Mouse (Mus musculus): ENCODE results near the gene Slc35g3. TPM values are rescaled to one million over a fixed set of nuclear protein-coding genes. Genes with fewer than 3 reads are reported as not detected.
A peak's percentile ranks its signal among the peaks of the same experiment; 100 is the strongest.

Gene Slc35g3
- polyA plus RNA-seq, 1 experiment = 0.16 TPM

DNA sequence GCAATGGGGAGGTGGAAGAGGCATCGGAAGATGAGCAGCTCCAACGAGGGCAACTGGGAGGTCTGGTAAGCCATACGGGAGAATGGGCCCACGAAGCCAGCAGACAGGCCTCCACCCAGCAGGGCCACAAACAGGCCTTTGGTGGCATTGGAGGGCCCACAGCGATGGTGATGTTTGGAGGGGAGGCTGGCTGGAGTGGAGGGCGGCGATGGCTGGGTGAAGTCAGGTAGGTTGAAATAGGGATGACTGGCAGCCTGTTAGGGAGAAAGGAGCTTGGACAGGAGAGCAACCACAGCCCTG is 917 bp downstream of the Slc35g3 start:
- H3K27ac ChIP-seq (ENCODE audit: insufficient read depth, low read depth, low read length) = no peak overlapping the region
- no peaks in the 10 kb centered on the region for H3K27me3 ChIP-seq (ENCODE audit: control insufficient read depth, insufficient read depth, low read length)
- TF ChIP-seq POLR2A (IDR thresholded peaks at IDR 0.05; ENCODE audit: low read depth, low read length) = no peak
- no peak for TF ChIP-seq CTCF (IDR thresholded peaks at IDR 0.05; ENCODE audit: extremely low read depth, insufficient read length, insufficient replicate concordance, low read depth, low read length)
- H3K4me1 ChIP-seq (ENCODE audit: control insufficient read depth, insufficient read depth, insufficient read length, low read length) = peaks cover 8% of the 10 kb centered on the region
- no peak overlapping the region for H3K4me3 ChIP-seq (ENCODE audit: low read depth, low read length)
- 0 out of 2 replicates have a peak, but pooled peaks cover 1% of the 10 kb centered on the region for H3K36me3 ChIP-seq (ENCODE audit: control insufficient read depth, insufficient read depth, low read length)
- whole genome bisulfite sequencing = 95% methylated on average over 7 of the region's 7 CpGs

- Histone ChIP-seq H3K27me3 (ENCODE audit: control insufficient read depth, insufficient read depth, low read length) (no peaks in the 10 kb centered on the region), H3K4me1 (ENCODE audit: control insufficient read depth, insufficient read depth, insufficient read length, low read length) (peaks cover 8% of the 10 kb centered on the region), H3K4me3 (ENCODE audit: low read depth, low read length) (no peak overlapping the region), H3K27ac (ENCODE audit: insufficient read depth, low read depth, low read length) (no peak overlapping the region), H3K36me3 (ENCODE audit: control insufficient read depth, insufficient read depth, low read length) (0 out of 2 replicates have a peak, but pooled peaks cover 1% of the 10 kb centered on the region)
- TF ChIP-seq CTCF (IDR thresholded peaks at IDR 0.05; ENCODE audit: extremely low read depth, insufficient read length, insufficient replicate concordance, low read depth, low read length) = no peak
- TF ChIP-seq POLR2A (IDR thresholded peaks at IDR 0.05; ENCODE audit: low read depth, low read length) = no peak
- 83% methylated on average over 14 of the region's 14 CpGs for WGBS
Observed at GRCm38 (mm10) chr11:69760160-69760900, 1.4 kb downstream of the Slc35g3 start.

DNA sequence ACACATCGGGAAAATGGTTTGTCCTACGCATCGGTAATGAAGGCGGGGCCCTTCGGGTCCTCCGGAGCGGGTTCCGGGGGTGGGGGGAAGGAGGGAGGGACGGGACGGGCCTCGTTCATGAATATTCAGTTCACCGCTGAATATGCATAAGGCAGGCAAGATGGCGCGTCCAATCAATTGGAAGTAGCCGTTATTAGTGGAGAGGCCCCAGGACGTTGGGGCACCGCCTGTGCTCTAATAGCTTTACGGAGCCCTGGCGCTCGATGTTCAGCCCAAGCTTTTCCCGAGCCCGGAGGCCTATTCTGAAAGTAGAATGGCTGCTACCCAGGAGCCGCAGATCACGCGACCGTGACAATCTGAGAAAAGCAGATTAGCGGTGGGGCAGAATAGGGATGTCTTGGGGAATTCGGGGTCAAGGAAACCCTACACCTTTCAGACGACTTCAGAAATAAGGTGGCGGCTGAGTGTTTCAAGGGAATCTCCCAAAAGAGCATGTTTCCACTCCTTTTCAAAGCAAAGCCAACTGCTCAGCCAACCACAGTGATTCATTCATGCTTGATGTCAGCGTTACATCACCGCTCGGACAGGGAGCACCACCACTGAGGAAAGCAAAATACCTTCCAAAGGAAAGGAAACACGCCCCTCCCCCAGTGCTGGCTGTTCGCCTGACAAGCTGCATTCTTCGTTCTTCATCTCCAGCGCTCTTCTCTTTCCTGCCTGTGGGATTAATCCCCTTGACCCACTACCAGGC is 2.6 kb downstream of the Slc35g3 start:
- TF ChIP-seq POLR2A (IDR thresholded peaks at IDR 0.05; ENCODE audit: low read depth, low read length) (peak; percentile 92; the same call in 1 of the 2 replicates), CTCF (IDR thresholded peaks at IDR 0.05; ENCODE audit: extremely low read depth, insufficient read length, insufficient replicate concordance, low read depth, low read length) (no peak)

DNA sequence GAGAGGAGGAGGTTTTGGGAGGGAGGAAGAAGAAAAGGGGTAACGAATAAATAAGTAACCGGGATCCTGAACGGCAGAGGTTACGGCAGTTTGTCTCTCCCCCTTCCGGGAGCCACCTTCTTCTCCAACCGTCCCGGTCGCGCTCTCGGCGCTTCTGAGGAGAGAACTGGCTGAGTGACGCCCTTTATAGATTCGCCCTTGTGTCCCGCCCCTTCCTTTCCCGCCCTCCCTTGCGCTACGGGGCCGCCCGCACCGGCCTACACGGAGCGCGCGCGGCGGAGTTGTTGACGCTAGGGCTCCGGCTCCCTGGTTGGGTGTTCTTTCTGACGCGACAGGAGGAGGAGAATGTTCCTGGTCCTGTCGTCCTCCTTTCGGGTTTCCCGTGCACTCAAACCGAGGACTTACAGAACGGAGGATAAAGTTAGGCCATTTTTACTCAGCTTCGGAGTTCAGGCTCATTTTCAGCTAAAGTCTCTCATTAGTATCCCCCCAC is 3.2 kb downstream of the Slc35g3 start, which contains the start of gene Polr2a:
Gene Polr2a (minus strand): TSS at position 160 of the 493 bp plus-strand sequence.
- 0 out of 2 replicates have a peak, but pooled peaks cover 1% of the 10 kb centered on the region for H3K36me3 ChIP-seq (ENCODE audit: control insufficient read depth, insufficient read depth, low read length)
- WGBS = under 1% methylated on average over 35 of the region's 36 CpGs
- peaks cover 7% of the 10 kb centered on the region for H3K4me1 ChIP-seq (ENCODE audit: control insufficient read depth, insufficient read depth, insufficient read length, low read length)
- peak within 1 kb of the TSS; percentile 62 for H3K4me3 ChIP-seq (ENCODE audit: low read depth, low read length)
- H3K27ac ChIP-seq (ENCODE audit: insufficient read depth, low read depth, low read length) = peak within 1 kb of the TSS; percentile 98
- peak; percentile 100 for TF ChIP-seq POLR2A (IDR thresholded peaks at IDR 0.05; ENCODE audit: low read depth, low read length)
- TF ChIP-seq CTCF (IDR thresholded peaks at IDR 0.05; ENCODE audit: extremely low read depth, insufficient read length, insufficient replicate concordance, low read depth, low read length) = no peak
- no peaks in the 10 kb centered on the region for H3K27me3 ChIP-seq (ENCODE audit: control insufficient read depth, insufficient read depth, low read length)

More for the DNA sequence above, 2.6 kb downstream of the Slc35g3 start:
- WGBS = under 1% methylated on average over 37 of the region's 37 CpGs
- peak overlapping the region; percentile 98 for H3K27ac ChIP-seq (ENCODE audit: insufficient read depth, low read depth, low read length)
- H3K36me3 ChIP-seq (ENCODE audit: control insufficient read depth, insufficient read depth, low read length) = 0 out of 2 replicates have a peak, but pooled peaks cover 1% of the 10 kb centered on the region
- peak overlapping the region; percentile 57 for H3K4me3 ChIP-seq (ENCODE audit: low read depth, low read length)
- peaks cover 7% of the 10 kb centered on the region for H3K4me1 ChIP-seq (ENCODE audit: control insufficient read depth, insufficient read depth, insufficient read length, low read length)
- H3K27me3 ChIP-seq (ENCODE audit: control insufficient read depth, insufficient read depth, low read length) = no peaks in the 10 kb centered on the region

DNA sequence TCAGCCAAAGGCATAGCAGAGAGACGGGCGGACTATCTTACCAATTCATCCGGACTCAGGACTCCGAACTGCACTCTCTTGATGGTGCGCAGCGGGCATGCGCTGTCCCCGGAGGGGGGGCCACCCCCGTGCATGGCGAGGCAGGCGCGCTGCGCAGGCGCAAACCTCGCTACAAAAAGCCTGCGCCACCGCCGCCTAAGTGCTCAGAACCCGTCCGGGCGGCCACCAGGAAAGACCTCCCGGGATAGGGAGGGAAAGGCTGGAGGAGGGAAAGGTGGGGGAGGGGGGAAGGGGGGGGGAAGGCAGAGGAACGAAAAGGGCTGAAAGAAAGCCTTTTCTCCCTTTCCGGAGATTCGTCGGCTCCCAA is 3.7 kb downstream of the Slc35g3 start:
- Histone ChIP-seq H3K27ac (ENCODE audit: insufficient read depth, low read depth, low read length) (peak overlapping the region; percentile 71), H3K4me1 (ENCODE audit: control insufficient read depth, insufficient read depth, insufficient read length, low read length) (peaks cover 8% of the 10 kb centered on the region), H3K36me3 (ENCODE audit: control insufficient read depth, insufficient read depth, low read length) (0 out of 2 replicates have a peak, but pooled peaks cover 1% of the 10 kb centered on the region), H3K27me3 (ENCODE audit: control insufficient read depth, insufficient read depth, low read length) (no peaks in the 10 kb centered on the region), H3K4me3 (ENCODE audit: low read depth, low read length) (peak overlapping the region; percentile 62)
- TF ChIP-seq POLR2A (IDR thresholded peaks at IDR 0.05; ENCODE audit: low read depth, low read length) = no peak; the same call in 1 of the 2 replicates
- TF ChIP-seq CTCF (IDR thresholded peaks at IDR 0.05; ENCODE audit: extremely low read depth, insufficient read length, insufficient replicate concordance, low read depth, low read length) = no peak; the same call in 1 of the 2 replicates
- 0% methylated on average over 26 of the region's 26 CpGs for WGBS

DNA sequence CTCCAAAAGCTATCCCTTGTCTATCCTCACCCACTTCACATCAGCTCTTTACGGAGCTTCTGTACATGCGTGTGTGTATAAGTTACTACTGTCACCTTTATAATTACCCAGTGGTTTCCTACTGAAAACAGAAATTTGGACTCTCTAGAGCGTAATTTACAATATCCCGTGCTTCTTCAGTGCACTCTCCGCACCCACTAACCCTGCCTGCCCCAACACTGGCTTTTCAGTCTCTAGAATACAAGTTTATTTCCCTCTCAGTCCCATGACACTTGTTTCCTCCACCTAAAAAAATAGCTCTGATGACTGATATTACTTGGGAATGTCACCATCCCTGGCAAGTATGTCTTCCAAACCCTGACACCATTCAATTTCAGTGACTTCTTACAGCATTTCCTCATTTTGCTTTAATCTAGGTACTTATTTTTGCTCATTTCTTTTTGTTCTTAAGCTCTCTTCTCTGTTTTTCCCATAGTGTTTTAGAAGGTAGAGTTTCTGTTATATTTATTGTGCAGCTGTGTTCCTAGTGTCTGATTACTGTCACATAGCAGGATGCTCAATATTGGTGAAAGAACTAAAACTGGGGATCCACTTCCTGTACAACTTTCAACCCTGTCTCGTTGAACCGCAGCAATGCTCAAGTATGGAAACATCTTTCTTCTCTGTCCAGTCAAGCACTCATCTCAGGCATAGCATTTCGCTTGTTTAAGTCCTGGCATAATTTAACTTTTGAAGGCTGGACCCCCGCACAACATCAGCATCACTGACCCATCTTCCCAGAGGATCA is 4.3 kb downstream of the Slc35g3 start:
- TF ChIP-seq CTCF (IDR thresholded peaks at IDR 0.05; ENCODE audit: extremely low read depth, insufficient read length, insufficient replicate concordance, low read depth, low read length) = no peak
- TF ChIP-seq POLR2A (IDR thresholded peaks at IDR 0.05; ENCODE audit: low read depth, low read length) = no peak
- H3K36me3 ChIP-seq (ENCODE audit: control insufficient read depth, insufficient read depth, low read length) = 0 out of 2 replicates have a peak, but pooled peaks cover 1% of the 10 kb centered on the region
- H3K4me3 ChIP-seq (ENCODE audit: low read depth, low read length) = peak overlapping the region; percentile 62
- WGBS = 22% methylated on average over 9 of the region's 9 CpGs
- no peaks in the 10 kb centered on the region for H3K27me3 ChIP-seq (ENCODE audit: control insufficient read depth, insufficient read depth, low read length)
- H3K27ac ChIP-seq (ENCODE audit: insufficient read depth, low read depth, low read length) = peak overlapping the region; percentile 68; the same call in 1 of the 2 replicates
- H3K4me1 ChIP-seq (ENCODE audit: control insufficient read depth, insufficient read depth, insufficient read length, low read length) = peaks cover 10% of the 10 kb centered on the region
